In the genomic region with DNA sequence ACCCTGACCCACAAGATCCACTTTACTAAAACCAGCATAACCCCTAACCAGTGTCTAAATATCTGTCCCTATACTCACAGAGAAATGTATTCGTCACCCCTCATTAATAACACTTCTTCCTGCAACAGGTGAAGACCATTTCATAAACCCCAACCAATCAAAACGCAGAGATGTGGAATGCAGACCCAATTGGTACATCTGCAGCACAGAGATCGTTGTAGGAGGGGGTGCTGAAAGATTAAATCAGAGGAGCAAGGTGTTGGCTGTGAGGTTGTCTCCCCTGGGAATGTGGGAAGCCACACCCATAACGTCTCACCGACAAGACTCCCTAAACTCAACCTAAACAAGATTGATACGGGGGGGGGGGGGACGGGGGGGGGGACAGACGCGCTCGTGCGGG, we compare ENCODE assay signal across 8 mouse cellular contexts. TPM values are rescaled to one million over a fixed set of nuclear protein-coding genes. Genes with fewer than 3 reads are reported as not detected.
DNase-seq lines count a peak whose midpoint lies in the region; ATAC-seq lines count a peak whose summit lies in the region.

No protein-coding gene starts in this region.

- no peaks in the 10 kb centered on the region for H3K9me3 ChIP-seq in heart, embryonic 12.5 days (replicated peaks)
- no peaks in the 10 kb centered on the region for H3K9me3 ChIP-seq in hindbrain, embryonic 16.5 days (ENCODE audit: control insufficient read depth, low read length)
- H3K9me3 ChIP-seq in midbrain, embryonic 14.5 days (ENCODE audit: control insufficient read depth, low read length) = no peaks in the 10 kb centered on the region

- H3K36me3 ChIP-seq in heart, embryonic 12.5 days = no peaks in the 10 kb centered on the region
- H3K36me3 ChIP-seq in hindbrain, embryonic 16.5 days (ENCODE audit: control insufficient read depth, insufficient read depth, low read length) = no peaks in the 10 kb centered on the region
- no peaks in the 10 kb centered on the region for H3K36me3 ChIP-seq in midbrain, embryonic 14.5 days (ENCODE audit: control insufficient read depth, insufficient read depth, low read length)

- H3K9ac ChIP-seq in heart, embryonic 12.5 days = peak overlapping the region; percentile 35; the same call in 1 of the 2 replicates
- H3K9ac ChIP-seq in hindbrain, embryonic 16.5 days (ENCODE audit: low read depth, low read length) = peak overlapping the region; percentile 65
- no peak overlapping the region; the same call in 1 of the 2 replicates for H3K9ac ChIP-seq in midbrain, embryonic 14.5 days (replicated peaks; ENCODE audit: low read length)

- H3K27me3 ChIP-seq in heart, embryonic 12.5 days (replicated peaks) = no peaks in the 10 kb centered on the region
- H3K27me3 ChIP-seq in hindbrain, embryonic 16.5 days (replicated peaks; ENCODE audit: control insufficient read depth, insufficient read depth, low read length) = no peaks in the 10 kb centered on the region
- no peaks in the 10 kb centered on the region for H3K27me3 ChIP-seq in midbrain, embryonic 14.5 days (ENCODE audit: control insufficient read depth, insufficient read depth, low read length)

- peak overlapping the region; percentile 50 for H3K4me3 ChIP-seq in heart, embryonic 12.5 days
- peak overlapping the region; percentile 44 for H3K4me3 ChIP-seq in hindbrain, embryonic 16.5 days (ENCODE audit: low read length)
- H3K4me3 ChIP-seq in midbrain, embryonic 14.5 days (replicated peaks; ENCODE audit: low read depth, low read length) = peak overlapping the region; percentile 35

- peak; percentile 22; the same call in 1 of the 2 replicates for ATAC-seq in heart, embryonic 12.5 days (ENCODE audit: insufficient number of reproducible peaks, low FRiP score)
- ATAC-seq in hindbrain, embryonic 16.5 days = peak; percentile 80
- ATAC-seq in midbrain, embryonic 14.5 days (ENCODE audit: low FRiP score, low TSS enrichment) = peak; percentile 62

- peaks cover 8% of the 10 kb centered on the region; the same call in 1 of the 2 replicates for H3K4me1 ChIP-seq in heart, embryonic 12.5 days (replicated peaks)
- no peaks in the 10 kb centered on the region for H3K4me1 ChIP-seq in hindbrain, embryonic 16.5 days (ENCODE audit: control insufficient read depth, insufficient read depth, low read depth, low read length)
- H3K4me1 ChIP-seq in midbrain, embryonic 14.5 days (ENCODE audit: control insufficient read depth, insufficient read depth, low read length) = no peaks in the 10 kb centered on the region

- 5% methylated on average over 10 of the region's 11 CpGs for WGBS in heart, embryonic 12.5 days
- WGBS in hindbrain, embryonic 16.5 days = 2% methylated on average over 8 of the region's 11 CpGs
- 5% methylated on average over 10 of the region's 11 CpGs for WGBS in midbrain, embryonic 14.5 days

- no peak for DNase-seq in heart, postnatal 36 days
- peak; percentile 67 for DNase-seq in brain, adult 2 months (ENCODE audit: low read depth, low spot score)
- DNase-seq in midbrain, embryonic 14.5 days = peak; percentile 75
- DNase-seq in adrenal gland, postnatal 36 days = no peak
- no peak for DNase-seq in cerebellum, adult 9-11 months
- DNase-seq in adrenal gland, adult 8-10 months = no peak

- intact Hi-C loops in heart, postnatal 36 days (cut with DNase I) = loop anchor here (10.0 kb wide), 1 partner anchor 316 kb away; no protein-coding TSS in a partner anchor

- H3K4me2 ChIP-seq in heart, embryonic 12.5 days = peak overlapping the region; percentile 84
- peak overlapping the region; percentile 75 for H3K4me2 ChIP-seq in hindbrain, embryonic 16.5 days (ENCODE audit: low read length)
- H3K4me2 ChIP-seq in midbrain, embryonic 14.5 days (ENCODE audit: low read length) = peak overlapping the region; percentile 62

- no peak overlapping the region for H3K27ac ChIP-seq in heart, embryonic 12.5 days (ENCODE audit: poor library complexity, severe bottlenecking)
- peak overlapping the region; percentile 81; the same call in 1 of the 2 replicates for H3K27ac ChIP-seq in hindbrain, embryonic 16.5 days (ENCODE audit: low read depth, low read length)
- H3K27ac ChIP-seq in midbrain, embryonic 14.5 days (replicated peaks; ENCODE audit: low read depth, low read length) = 0 out of 2 replicates have a peak overlapping the region, but pooled peaks have one; percentile 32

RNA-seq across cellular contexts. Expression of gene Asb5, which starts 20.6 kb away (rescaled TPM):
- polyA plus RNA-seq in heart, embryonic 12.5 days (2016; fragmentation: Nextera tagmentation; extraction: Ambion mirVana) = 4.3 TPM in 2 replicates
- 10 to 100 TPM; 21.6 to 23.5 TPM for total RNA-seq in heart, postnatal 36 days (2021)
- 6.0 and 6.2 TPM in 2 replicates for polyA plus RNA-seq in hindbrain, embryonic 16.5 days (2015; fragmentation: Nextera tagmentation; extraction: Ambion mirVana)
- polyA plus RNA-seq in midbrain, embryonic 14.5 days (2014; fragmentation: Nextera tagmentation; extraction: Ambion mirVana) = 5.9 and 7.0 TPM in 2 replicates
- total RNA-seq in adrenal gland, postnatal 36 days (2021) = under 1 TPM in 1 of 2 experiments, not detected in 1; 0.69 TPM
- under 1 TPM in 3 of 4 experiments, not detected in 1; 0.35 to 0.91 (median 0.48) TPM for total RNA-seq in adrenal gland, adult 8-10 months (2022)

RNA-seq across cellular contexts. Expression of gene Spcs3, which starts 21.0 kb away (rescaled TPM):
- 84.1 and 89.5 TPM in 2 replicates for polyA plus RNA-seq in heart, embryonic 12.5 days (2016; fragmentation: Nextera tagmentation; extraction: Ambion mirVana)
- 10 to 100 TPM; 43.2 to 47.0 TPM for total RNA-seq in heart, postnatal 36 days (2021)
- polyA plus RNA-seq in hindbrain, embryonic 16.5 days (2015; fragmentation: Nextera tagmentation; extraction: Ambion mirVana) = 48.5 and 49.4 TPM in 2 replicates
- 46.0 and 57.5 TPM in 2 replicates for polyA plus RNA-seq in midbrain, embryonic 14.5 days (2014; fragmentation: Nextera tagmentation; extraction: Ambion mirVana)
- total RNA-seq in adrenal gland, postnatal 36 days (2021) = 10 to 100 TPM; 42.4 to 63.3 TPM
- total RNA-seq in adrenal gland, adult 8-10 months (2022) = 10 to 100 TPM; 48.9 to 61.3 (median 52.3) TPM

Comparison
In these comparisons a context has a peak if more than half of its experiments do, and no peak if none do; other contexts are left out.
1. ATAC-seq: peak in every context shown above with its lines; median percentile 80 in hindbrain, embryonic 16.5 days; 62 in midbrain, embryonic 14.5 days; 22 in heart, embryonic 12.5 days.
2. DNase-seq: peak in brain, adult 2 months (single experiment) and midbrain, embryonic 14.5 days (single experiment); none in heart, postnatal 36 days (0 of 2), adrenal gland, postnatal 36 days (0 of 2), cerebellum, adult 9-11 months (single experiment) and adrenal gland, adult 8-10 months (single experiment).
3. RNA of gene Asb5, which starts 20.6 kb away (total RNA-seq): 21.6 to 23.5 TPM in heart, postnatal 36 days; 0.69 TPM in adrenal gland, postnatal 36 days and 0.35 to 0.91 TPM in adrenal gland, adult 8-10 months; every median in the first group is over 10 times any median in the second.
4. Peak in every context shown above with its lines, with median percentiles within 50 percentile points of each other: H3K4me2 ChIP-seq and H3K4me3 ChIP-seq.